Mouse (Mus musculus) brain, embryonic 18.5 days (tissue): ENCODE results near the gene Sestd1.

Source experiments
- DNase-seq: peaks from one replicate; pipeline ENCODE4 v3.0.0-alpha.2; 2012; ENCODE audit warnings: low read depth, low spot score

Gene Sestd1

DNA sequence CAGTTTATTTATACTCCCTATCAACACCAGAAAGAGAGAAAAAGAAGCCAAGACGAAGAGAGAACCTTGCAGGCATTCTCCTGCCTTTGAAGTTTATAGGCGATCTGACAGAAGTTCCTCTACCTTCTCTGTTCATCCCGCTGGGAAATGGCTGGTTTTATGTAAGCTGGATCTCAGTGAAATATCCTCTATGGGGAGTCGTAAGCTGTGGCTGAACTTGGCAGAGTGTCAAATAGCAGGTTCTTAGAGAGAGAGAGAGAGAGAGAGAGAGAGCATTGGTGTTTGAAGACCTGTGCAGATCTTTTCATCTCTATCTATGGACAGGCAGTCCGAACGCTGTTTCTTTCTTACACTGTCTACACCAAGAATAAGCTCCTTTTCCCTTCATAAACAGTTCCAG, 107.0 kb downstream of the Sestd1 start:
- no peak for DNase-seq

DNA sequence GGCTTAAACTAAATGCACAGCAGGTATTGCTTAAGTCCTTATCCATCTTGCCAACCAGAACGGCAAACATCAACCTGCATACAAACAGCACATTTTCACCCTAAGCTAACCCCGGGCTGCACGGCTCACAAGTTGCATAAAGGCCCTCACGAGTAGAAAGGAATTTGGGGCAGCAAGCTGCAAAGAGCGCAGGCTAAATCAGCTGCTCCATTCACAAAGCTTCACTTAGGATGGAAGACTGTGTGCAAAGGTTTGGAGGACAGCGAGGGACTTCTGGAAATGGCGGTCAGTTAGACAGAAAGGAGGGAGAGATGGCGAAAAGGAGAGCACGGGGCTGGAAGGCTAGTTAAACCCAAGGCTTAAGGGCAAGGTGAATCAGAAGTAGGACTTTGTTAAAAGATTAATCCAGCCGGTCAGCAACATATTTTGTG, 108.1 kb downstream of the Sestd1 start:
- no peak for DNase-seq

- no peak for DNase-seq
Observed at GRCm38 (mm10) chr2:77171444-77172240, 108.8 kb downstream of the Sestd1 start.

DNA sequence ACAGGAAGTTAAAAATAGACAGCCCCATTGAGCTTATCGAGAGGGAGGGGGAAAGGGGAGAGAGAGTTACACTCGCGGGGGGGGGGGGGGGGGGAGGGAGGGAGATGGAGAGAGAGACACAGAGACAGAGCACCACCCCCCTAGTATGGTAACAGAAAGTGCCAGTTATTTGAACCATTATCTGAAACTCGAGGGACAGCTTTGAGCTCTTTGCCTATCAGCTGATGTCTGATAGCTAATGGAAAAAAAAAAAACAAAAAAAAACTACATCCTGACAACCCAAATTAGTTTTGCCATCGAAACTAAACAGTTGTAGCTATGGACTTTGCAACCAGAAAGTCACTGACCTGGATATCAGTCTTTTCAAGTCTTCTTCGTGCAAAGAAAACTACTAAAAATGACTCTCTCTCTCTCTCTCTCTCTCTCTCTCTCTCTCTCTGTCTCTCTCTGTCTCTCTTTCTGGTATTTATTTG, 109.7 kb downstream of the Sestd1 start, which contains the start of gene Ccdc141:
TSS of gene Ccdc141 (minus strand) at position 4 of the 473 bp plus-strand sequence.
- no peak for DNase-seq

DNA sequence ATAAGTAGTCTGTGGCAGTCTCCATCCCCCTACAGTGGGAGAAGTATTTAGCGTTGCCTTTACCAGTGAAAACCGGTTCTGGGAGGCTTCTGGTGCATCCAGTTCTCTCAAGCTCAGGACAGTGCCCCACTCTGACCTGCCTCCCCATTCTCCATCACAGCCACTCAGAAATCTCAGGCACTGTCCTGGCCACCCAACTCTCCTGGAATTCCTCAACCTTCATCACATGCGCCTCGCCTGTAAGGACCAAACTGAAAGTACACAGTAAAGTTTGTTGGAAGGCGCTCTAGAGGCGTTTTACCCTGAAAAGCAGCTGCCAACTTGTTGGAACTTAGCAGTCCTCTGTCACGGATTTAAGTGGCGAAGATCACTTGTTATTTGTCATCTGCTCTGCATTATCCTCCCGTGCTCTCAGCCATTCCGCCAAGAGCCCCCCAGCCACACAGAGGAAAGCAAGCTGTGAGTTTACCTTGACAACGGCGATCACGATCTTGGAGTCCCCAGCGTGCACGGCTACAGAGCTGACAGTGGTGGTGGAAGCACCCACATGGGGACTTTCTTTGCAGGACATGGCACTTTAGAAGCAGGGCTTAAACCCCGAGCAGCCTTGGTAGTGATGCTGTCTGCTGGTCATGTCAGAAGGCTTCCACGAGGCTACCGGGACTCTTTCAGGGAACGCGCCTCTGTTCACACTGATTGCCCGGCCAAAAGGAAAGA, 110.3 kb downstream of the Sestd1 start:
- no peak for DNase-seq

DNA sequence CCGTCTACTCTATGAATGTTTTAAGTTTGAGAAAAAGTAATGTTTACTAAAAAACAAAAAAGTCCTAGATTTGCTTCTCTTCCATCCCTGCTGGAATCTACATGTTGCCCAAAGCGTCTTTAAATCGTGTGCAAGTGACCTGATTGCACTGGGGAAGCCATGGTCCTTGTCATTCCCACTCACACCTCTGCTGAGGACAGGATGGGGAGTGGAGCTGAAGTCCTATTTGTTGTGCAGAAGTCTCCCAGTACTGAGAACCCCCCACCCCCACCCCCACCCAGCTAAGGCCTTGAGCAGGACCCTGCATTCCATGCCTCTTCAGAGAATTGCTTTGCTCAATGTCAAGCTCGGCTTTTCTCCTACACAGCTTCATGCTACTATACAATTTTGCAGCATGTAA, 111.2 kb downstream of the Sestd1 start:
- DNase-seq = no peak

GRCm38 (mm10) chr2:77168781-77169180, 111.6 kb downstream of the Sestd1 start:
- DNase-seq = no peak

DNA sequence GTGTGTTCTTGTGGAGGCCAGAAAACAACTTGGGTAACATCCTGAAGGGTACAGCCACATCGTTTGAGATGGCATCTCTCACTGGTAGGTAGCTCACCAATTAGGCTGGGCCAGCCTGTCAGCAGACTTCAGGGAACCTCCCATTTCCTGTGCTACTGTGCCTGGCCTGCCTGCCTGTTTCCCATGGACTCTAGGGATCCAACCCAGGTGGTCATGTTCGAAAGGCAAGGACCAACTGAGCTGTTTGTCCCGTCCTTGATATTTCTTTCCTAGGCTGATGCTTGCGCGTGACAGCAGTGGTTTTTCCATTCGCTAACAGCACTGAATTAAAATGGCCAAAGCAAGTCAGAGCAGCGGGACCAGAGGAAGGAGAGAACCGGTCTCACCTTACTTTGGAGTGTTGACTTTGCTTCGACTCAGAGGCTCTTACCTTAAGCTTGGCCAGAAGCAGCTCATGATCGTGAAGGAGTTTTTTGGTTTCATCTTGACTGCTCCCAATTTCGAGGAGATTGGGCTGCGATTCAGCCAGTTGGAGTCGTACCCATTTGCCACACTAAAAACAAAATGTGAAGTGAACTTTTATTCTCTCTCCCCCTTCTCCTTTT, 112.2 kb downstream of the Sestd1 start:
- no peak for DNase-seq

DNA sequence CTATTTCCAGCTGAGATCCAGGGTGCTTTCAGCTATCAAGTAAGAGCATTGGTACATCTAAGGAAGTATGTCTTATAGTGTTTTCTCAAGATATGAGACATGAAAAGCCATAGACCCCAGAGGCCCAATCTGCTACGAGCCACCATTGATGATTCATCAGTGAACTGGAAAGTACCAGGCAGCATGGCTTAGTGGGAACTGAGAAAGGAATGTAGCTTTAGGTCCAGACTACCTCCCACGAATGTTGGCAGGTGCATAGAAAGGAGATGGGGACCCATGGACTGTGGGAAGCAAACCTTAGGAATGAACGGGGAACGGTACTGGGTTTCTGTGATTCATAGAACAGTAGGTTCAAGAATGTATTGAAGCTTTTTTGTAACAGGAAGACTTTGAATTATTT, 114.0 kb downstream of the Sestd1 start:
- DNase-seq = no peak

DNA sequence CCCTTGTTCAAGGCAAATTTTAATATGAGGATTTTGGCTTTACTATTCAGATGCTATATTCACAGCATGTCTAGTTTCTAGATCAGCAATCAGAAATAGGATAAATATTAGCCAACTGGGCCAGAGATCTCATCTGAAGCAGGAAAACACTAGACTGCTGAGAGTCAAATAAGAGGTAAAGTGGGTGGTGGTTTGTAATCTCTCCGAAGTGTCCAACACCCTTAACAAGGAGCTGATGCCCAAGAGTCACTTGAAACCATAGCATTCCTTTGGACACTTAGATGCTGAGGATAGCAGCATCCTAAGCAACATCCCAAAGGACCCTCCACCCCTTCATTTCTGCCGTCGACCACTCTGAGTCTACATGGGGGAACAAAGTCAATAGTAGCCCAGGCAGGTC, 115.7 kb downstream of the Sestd1 start:
- no peak for DNase-seq

- DNase-seq = no peak
Observed at GRCm38 (mm10) chr2:77163381-77163780, 117.0 kb downstream of the Sestd1 start.

DNA sequence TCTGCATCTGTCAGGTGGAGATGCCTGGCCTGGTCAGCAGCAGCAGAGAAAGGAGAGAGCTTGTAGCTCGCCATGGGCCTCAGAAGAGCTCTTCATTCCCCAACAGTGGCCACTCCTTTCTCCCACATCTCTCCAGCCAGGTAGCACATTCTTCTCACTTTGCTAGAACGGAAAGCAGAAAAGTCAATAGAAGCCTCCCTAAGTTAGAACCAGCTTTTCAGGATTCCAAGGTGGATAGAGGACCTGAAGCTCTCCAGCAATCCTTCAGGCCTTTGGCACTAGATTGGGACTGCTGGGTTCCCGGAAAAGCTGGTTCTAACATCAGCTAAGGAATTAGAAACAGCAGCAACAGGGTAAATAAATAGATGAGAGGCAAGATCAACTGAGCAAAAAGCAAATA, 118.3 kb downstream of the Sestd1 start:
- no peak for DNase-seq

DNA sequence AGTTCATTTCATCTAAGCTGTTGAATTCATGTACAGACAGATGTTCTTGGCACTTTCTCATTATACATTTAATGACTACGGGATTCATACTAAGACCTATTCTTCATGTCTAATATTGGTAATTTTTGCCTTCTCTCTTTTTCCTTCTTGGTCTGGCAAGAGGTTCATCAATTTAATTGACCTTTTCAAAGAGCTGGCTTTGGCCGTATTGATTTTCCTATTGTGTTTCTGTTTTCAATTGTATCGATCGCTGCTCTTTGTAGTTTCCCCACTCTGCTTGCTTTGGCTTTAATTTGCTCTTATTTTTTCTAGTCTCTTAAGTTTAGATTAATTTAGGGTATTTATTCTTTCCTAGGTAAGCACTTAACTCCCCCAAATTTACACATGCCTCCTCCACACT, 122.8 kb downstream of the Sestd1 start:
- no peak for DNase-seq

DNA sequence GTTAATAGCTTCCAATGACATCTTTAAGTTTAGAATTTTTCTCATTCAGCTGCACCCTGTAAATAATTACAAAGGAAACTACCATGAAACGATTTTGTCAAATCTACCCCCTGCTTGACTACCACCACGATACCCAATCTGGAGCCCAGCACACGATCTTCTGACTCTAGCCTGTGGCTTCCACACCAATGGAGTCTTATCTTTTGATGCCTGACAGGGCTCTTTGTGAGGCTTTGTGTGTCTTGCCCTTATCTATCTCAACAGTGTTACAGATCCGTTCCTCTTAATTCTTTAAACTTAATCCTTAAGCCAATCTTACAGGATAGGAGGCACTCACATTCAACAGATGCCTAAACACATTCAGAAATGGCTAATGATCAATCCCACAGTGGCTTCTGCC, 126.3 kb downstream of the Sestd1 start:
- no peak for DNase-seq

DNA sequence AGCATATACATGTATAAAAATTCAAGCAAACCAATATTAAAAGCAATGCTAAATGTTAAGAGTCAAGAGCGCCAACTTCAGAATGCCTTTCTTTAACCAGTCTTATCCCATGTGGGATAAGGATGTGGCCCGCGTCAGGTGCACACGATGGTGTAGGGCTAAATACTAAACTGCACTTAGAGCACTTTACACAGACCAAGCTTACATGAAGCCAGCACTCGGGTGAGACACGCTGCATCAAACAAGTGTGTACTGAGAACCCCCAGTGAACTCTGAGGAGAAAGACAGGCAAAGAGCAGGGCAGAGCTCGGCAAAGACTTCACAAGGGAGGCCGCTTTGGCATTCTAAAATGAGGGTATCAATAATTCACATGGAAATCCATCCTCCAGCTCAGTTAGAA, 129.1 kb downstream of the Sestd1 start:
- DNase-seq = no peak

GRCm38 (mm10) chr2:77149576-77149975, 130.8 kb downstream of the Sestd1 start:
- no peak for DNase-seq

- no peak for DNase-seq
Observed at GRCm38 (mm10) chr2:77148215-77148614, 132.2 kb downstream of the Sestd1 start.

DNA sequence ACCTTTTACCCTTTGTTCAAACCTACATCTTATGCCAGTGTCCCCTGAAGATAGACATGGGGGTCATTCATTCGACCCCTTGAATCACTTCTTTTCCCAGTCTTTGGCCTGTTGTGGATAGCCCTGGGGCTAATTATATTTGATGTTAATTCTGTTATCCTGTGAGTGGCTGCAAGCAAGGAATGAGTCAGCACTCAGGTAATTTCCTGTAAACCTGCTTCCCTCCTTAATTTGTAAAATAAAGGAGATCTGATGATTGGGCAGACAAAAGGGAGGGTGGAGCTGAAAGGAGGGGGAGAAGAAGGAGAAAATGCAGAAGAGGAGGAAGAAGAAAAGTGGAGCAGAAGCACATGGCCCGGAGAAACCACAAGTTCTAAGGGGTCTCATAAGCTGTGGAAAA, 133.4 kb downstream of the Sestd1 start:
- DNase-seq = no peak

- no peak for DNase-seq
Observed at GRCm38 (mm10) chr2:77146291-77146690, 134.1 kb downstream of the Sestd1 start.

DNA sequence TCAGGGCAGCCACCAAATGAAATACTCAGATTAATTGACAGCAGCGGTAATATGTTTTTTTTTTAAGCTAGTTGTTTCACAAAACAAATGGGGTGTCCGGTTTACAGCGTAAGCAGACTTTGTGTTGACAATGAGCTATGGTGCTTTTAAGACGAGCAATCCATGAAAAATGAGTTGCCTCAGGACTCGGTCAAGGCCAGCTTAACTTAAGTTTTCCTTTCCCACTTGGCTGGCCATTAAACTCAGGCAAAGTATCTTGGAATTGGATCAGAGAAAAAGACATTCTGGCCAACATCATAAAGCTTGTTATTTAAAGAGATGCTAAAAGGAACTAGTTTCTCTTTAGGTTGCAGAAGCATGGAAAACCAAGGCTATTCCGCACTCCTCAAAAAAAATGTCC, 136.9 kb downstream of the Sestd1 start:
- no peak for DNase-seq

DNA sequence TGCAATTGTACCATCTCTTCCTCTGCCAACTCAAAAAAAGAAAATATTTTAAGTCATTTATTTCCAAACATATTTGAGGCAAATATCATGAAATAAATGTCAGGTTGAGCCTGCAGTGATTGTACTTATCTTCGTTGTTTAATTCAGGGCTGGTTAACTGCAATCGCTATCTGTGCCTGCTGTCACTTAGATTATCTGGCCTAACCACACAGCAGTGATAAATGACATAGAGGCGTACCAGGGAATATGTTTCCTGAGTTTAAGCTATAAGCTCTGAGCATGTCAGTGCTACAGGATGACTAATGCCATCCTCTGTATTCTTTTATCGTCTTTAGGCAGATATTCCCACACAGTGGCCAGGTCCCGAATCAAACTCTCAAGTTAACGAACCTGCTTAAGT, 141.5 kb downstream of the Sestd1 start:
- no peak for DNase-seq

GRCm38 (mm10) chr2:77134906-77135305, 145.5 kb downstream of the Sestd1 start:
- no peak for DNase-seq

GRCm38 (mm10) chr2:77133407-77133806, 147.0 kb downstream of the Sestd1 start:
- no peak for DNase-seq
